Mouse (Mus musculus) CH12.LX (cell line): ENCODE measurements at regions not wholly inside any gene's neighbourhood (a gene's known extent, or its start where the extent isn't known, plus 50 kb on each side); places are given as distances from the start of the nearest gene placed in this dataset.

ENCODE experiments used
- CTCF ChIP-seq, 2 experiments: IDR thresholded peaks in 1 of 2; conservative IDR thresholded peaks in 1 of 2; 2 replicates each; pipeline ENCODE4 v1.5.1; 2011 to 2012; ENCODE audit warnings: low read depth in 2 of 2, low read length in 2 of 2, improper control_type of control experiment in 1 of 2, inconsistent platforms in 1 of 2, mild to moderate bottlenecking in 1 of 2, moderate library complexity in 1 of 2
- EP300 ChIP-seq: IDR thresholded peaks from 2 replicates; pipeline ENCODE4 v1.6.1; 2011; ENCODE audit warnings: low read length, improper control_type of control experiment
- MAX ChIP-seq: IDR thresholded peaks from 2 replicates; pipeline ENCODE4 v1.6.1; 2011; ENCODE audit warnings: low read length, improper control_type of control experiment
- POLR2A ChIP-seq: IDR thresholded peaks from 2 replicates; pipeline ENCODE4 v1.6.1; 2011; ENCODE audit warnings: low read depth, mild to moderate bottlenecking, improper control_type of control experiment, low read length
- ZKSCAN1 ChIP-seq: IDR thresholded peaks from 2 replicates; pipeline ENCODE4 v1.6.1; 2012; ENCODE audit warnings: low read depth, inconsistent platforms, low read length, improper control_type of control experiment, borderline replicate concordance

- TF ChIP-seq CTCF (conservative IDR thresholded peaks at IDR 0.05 in 1 of 2, IDR thresholded peaks at IDR 0.05 in 1 of 2; ENCODE audit: low read depth in 2 of 2, low read length in 2 of 2) (no peak), EP300 (no peak), MAX (no peak), ZKSCAN1 (no peak), POLR2A (no peak)
Measured at GRCm38 (mm10) chr13:15931553-15932162, 80.0 kb upstream of the Inhba start.
